In genomic region chr15:102458050-102458736, GRCm38 (mm10) we compare ENCODE assay signal across 8 mouse cellular contexts. TPM values are rescaled to one million over a fixed set of nuclear protein-coding genes. Genes with fewer than 3 reads are reported as not detected.
DNase-seq lines count a peak whose midpoint lies in the region; ATAC-seq and TF ChIP-seq lines count a peak whose summit lies in the region.

No protein-coding gene starts in this region.

- no peak for TF ChIP-seq POLR2A in MEL (IDR thresholded peaks at IDR 0.05; ENCODE audit: control insufficient read depth in 1 of 2, insufficient read depth in 1 of 2, low read depth in 1 of 2, low read length in 2 of 2, poor library complexity in 1 of 2)

- no peak; a peak in 1 of 6 replicates for TF ChIP-seq CTCF in MEL (IDR thresholded peaks at IDR 0.05 in 2 of 3, conservative IDR thresholded peaks at IDR 0.05 in 1 of 3; ENCODE audit: control insufficient read depth in 1 of 3, insufficient read depth in 1 of 3, low read depth in 2 of 3, low read length in 3 of 3, poor library complexity in 1 of 3, severe bottlenecking in 1 of 3)

- 61% methylated on average over 5 of the region's 5 CpGs for WGBS in heart, embryonic 11.5 days (ENCODE audit: insufficient replicate concordance)
- 75% methylated on average over 5 of the region's 5 CpGs for WGBS in stomach, embryonic 14.5 days

- H3K4me1 ChIP-seq in MEL (ENCODE audit: control insufficient read depth in 1 of 2, insufficient read depth in 2 of 2, low read length in 2 of 2): peaks cover 5 to 36% of the 10 kb centered on the region in 2 experiments
- H3K4me1 ChIP-seq in heart, embryonic 11.5 days (ENCODE audit: control insufficient read depth, insufficient read depth, low read length): peaks cover 11% of the 10 kb centered on the region; the same call in 1 of the 2 replicates
- H3K4me1 ChIP-seq in stomach, embryonic 14.5 days (ENCODE audit: control insufficient read depth, insufficient read depth, low read length): 0 out of 2 replicates have a peak, but pooled peaks cover 4% of the 10 kb centered on the region

- H3K4me2 ChIP-seq in heart, embryonic 11.5 days: peak overlapping the region; percentile 75
- peak overlapping the region; percentile 55 for H3K4me2 ChIP-seq in stomach, embryonic 14.5 days (replicated peaks; ENCODE audit: low read depth, low read length)

- TF ChIP-seq RAD21 in MEL (IDR thresholded peaks at IDR 0.05; ENCODE audit: low read depth, low read length): no peak

- TF ChIP-seq EP300 in MEL (IDR thresholded peaks at IDR 0.05; ENCODE audit: low read depth in 1 of 2, low read length in 2 of 2): peak; percentile 84 to 90

- H3K79me2 ChIP-seq in MEL (ENCODE audit: control insufficient read depth, insufficient read depth, low read length, poor library complexity): peaks cover 2% of the 10 kb centered on the region; the same call in 1 of the 2 replicates

- no peak for ATAC-seq in heart, embryonic 11.5 days (replicated peaks; ENCODE audit: insufficient number of reproducible peaks, low FRiP score, low TSS enrichment)
- ATAC-seq in stomach, embryonic 14.5 days (ENCODE audit: insufficient number of reproducible peaks, insufficient read depth, low FRiP score, low read depth): no peak

- H3K27ac ChIP-seq in MEL (ENCODE audit: control insufficient read depth, low read depth, low read length): peak overlapping the region; percentile 96
- peak overlapping the region; percentile 74 for H3K27ac ChIP-seq in heart, embryonic 11.5 days (ENCODE audit: low read depth, low read length)
- H3K27ac ChIP-seq in stomach, embryonic 14.5 days (ENCODE audit: low read length): no peak overlapping the region; the same call in 1 of the 2 replicates

- H3K4me3 ChIP-seq in MEL (ENCODE audit: control insufficient read depth in 1 of 2, insufficient read depth in 1 of 2, low read depth in 2 of 2, low read length in 2 of 2): peak overlapping the region; percentile 78 to 79
- peak overlapping the region; percentile 56 for H3K4me3 ChIP-seq in heart, embryonic 11.5 days (ENCODE audit: low read depth, low read length)
- peak overlapping the region; percentile 37; the same call in 1 of the 2 replicates for H3K4me3 ChIP-seq in stomach, embryonic 14.5 days (ENCODE audit: low read depth, low read length)

- peak; percentile 84 for DNase-seq in CD4-positive helper T cell, adult 2 months (ENCODE audit: low read depth, low spot score)
- DNase-seq in MEL (ENCODE audit: low read depth, low spot score) (peak; percentile 95), liver (peak; percentile 7)
- no peak for DNase-seq in left cerebral cortex, adult 11 months (ENCODE audit: low spot score)
- DNase-seq in layer of hippocampus, adult 11-12 months (ENCODE audit: low spot score): no peak
- no peak for DNase-seq in lung, postnatal 10 days

- peaks cover 0 to 26% of the 10 kb centered on the region in 2 experiments; a peak in 2 of 4 replicates for H3K36me3 ChIP-seq in MEL (ENCODE audit: control insufficient read depth in 1 of 2, insufficient read depth in 2 of 2, low read length in 2 of 2)
- H3K36me3 ChIP-seq in heart, embryonic 11.5 days (ENCODE audit: control insufficient read depth, insufficient read depth, low read length): 0 out of 2 replicates have a peak, but pooled peaks cover 2% of the 10 kb centered on the region
- H3K36me3 ChIP-seq in stomach, embryonic 14.5 days (ENCODE audit: control insufficient read depth, insufficient read depth, low read length): no peaks in the 10 kb centered on the region

- H3K27me3 ChIP-seq in MEL (ENCODE audit: control insufficient read depth in 1 of 2, insufficient read depth in 2 of 2, low read length in 2 of 2): no peaks in the 10 kb centered on the region
- no peaks in the 10 kb centered on the region for H3K27me3 ChIP-seq in heart, embryonic 11.5 days (ENCODE audit: control insufficient read depth, insufficient read depth, low read length)
- no peaks in the 10 kb centered on the region for H3K27me3 ChIP-seq in stomach, embryonic 14.5 days (ENCODE audit: control insufficient read depth, insufficient read depth, low read length)

- peak overlapping the region; percentile 52 for H3K9ac ChIP-seq in MEL (ENCODE audit: control insufficient read depth, low read depth, low read length, poor library complexity, severe bottlenecking)
- no peak overlapping the region for H3K9ac ChIP-seq in heart, embryonic 11.5 days (ENCODE audit: low read depth, low read length)
- no peak overlapping the region for H3K9ac ChIP-seq in stomach, embryonic 14.5 days (replicated peaks; ENCODE audit: low read depth, low read length)

- no peaks in the 10 kb centered on the region for H3K9me3 ChIP-seq in MEL (replicated peaks; ENCODE audit: insufficient read depth, low read length)
- H3K9me3 ChIP-seq in heart, embryonic 11.5 days (replicated peaks; ENCODE audit: control insufficient read depth, low read length): no peaks in the 10 kb centered on the region
- no peaks in the 10 kb centered on the region for H3K9me3 ChIP-seq in stomach, embryonic 14.5 days (ENCODE audit: control insufficient read depth, low read depth, low read length)

TF ChIP-seq in MEL, 35 proteins besides CTCF, POLR2A, EP300 and RAD21 (continues in another document):
- TF ChIP-seq ZNF384 (IDR thresholded peaks at IDR 0.05; ENCODE audit: low read depth, low read length): peak; percentile 88
- TF ChIP-seq MYC (IDR thresholded peaks at IDR 0.05; ENCODE audit: low read depth, low read length): peak; percentile 88
- TF ChIP-seq GABPA (IDR thresholded peaks at IDR 0.05; ENCODE audit: low read depth, low read length): no peak
- no peak; the same call in 1 of the 2 replicates for TF ChIP-seq BHLHE40 (IDR thresholded peaks at IDR 0.05; ENCODE audit: borderline replicate concordance, low read depth, low read length)
- no peak for TF ChIP-seq NRF1 (IDR thresholded peaks at IDR 0.05; ENCODE audit: insufficient read depth, low read depth, low read length, poor library complexity, severe bottlenecking)
- TF ChIP-seq JUND (IDR thresholded peaks at IDR 0.05; ENCODE audit: low read depth, low read length): peak; percentile 88; the same call in 1 of the 2 replicates
- peak; percentile 93 for TF ChIP-seq GATA1 (IDR thresholded peaks at IDR 0.05; ENCODE audit: low read depth, low read length)
- peak; percentile 75; the same call in 1 of the 2 replicates for TF ChIP-seq ZKSCAN1 (IDR thresholded peaks at IDR 0.05; ENCODE audit: low read depth, low read length)
- TF ChIP-seq POLR2AphosphoS2 (IDR thresholded peaks at IDR 0.05; ENCODE audit: low read length): no peak
- no peak for TF ChIP-seq E2F4 (IDR thresholded peaks at IDR 0.05; ENCODE audit: borderline replicate concordance, low read depth, low read length)
- TF ChIP-seq SMC3 (IDR thresholded peaks at IDR 0.05; ENCODE audit: low read depth, low read length): no peak
- TF ChIP-seq CHD1 (IDR thresholded peaks at IDR 0.05; ENCODE audit: low read depth, low read length): no peak
- TF ChIP-seq ZC3H11A (IDR thresholded peaks at IDR 0.05; ENCODE audit: low read depth, low read length): no peak
- no peak for TF ChIP-seq MAFK (IDR thresholded peaks at IDR 0.05; ENCODE audit: borderline replicate concordance, low read depth, low read length)
- no peak for TF ChIP-seq HCFC1 (IDR thresholded peaks at IDR 0.05; ENCODE audit: low read depth, low read length)
- no peak for TF ChIP-seq MAZ (IDR thresholded peaks at IDR 0.05; ENCODE audit: low read depth, low read length)
- TF ChIP-seq ZMIZ1 (IDR thresholded peaks at IDR 0.05; ENCODE audit: low read depth, low read length): no peak
- TF ChIP-seq UBTF (IDR thresholded peaks at IDR 0.05; ENCODE audit: borderline replicate concordance, insufficient read depth, low read depth, low read length): no peak
- TF ChIP-seq USF1 (IDR thresholded peaks at IDR 0.05; ENCODE audit: low read depth, low read length): no peak
- peak; percentile 68 for TF ChIP-seq MAX (IDR thresholded peaks at IDR 0.05; ENCODE audit: low read length)
- peak; percentile 88 for TF ChIP-seq TAL1 (IDR thresholded peaks at IDR 0.05; ENCODE audit: low read length)
- TF ChIP-seq SIN3A (IDR thresholded peaks at IDR 0.05; ENCODE audit: low read length): peak; percentile 89

RNA-seq across cellular contexts. Expression of gene Prr13, which starts 0.6 kb away (rescaled TPM):
- 15.2 and 17.3 TPM in 2 replicates for total RNA-seq in MEL (2012; rRNA removed)
- polyA plus RNA-seq in MEL (2012; ENCODE audit: insufficient read depth in 1 of 2, insufficient read length in 2 of 2, low read depth in 1 of 2, low replicate concordance in 2 of 2, missing spikeins in 1 of 2): 10 to 100 TPM in 1 of 2 experiments, not detected in 1; 73.3 TPM
- 124 and 139 TPM in 2 replicates for polyA plus RNA-seq in heart, embryonic 11.5 days (2014; fragmentation: Nextera tagmentation; extraction: Ambion mirVana)
- 132 and 138 TPM in 2 replicates for polyA plus RNA-seq in stomach, embryonic 14.5 days (2014; fragmentation: Nextera tagmentation; extraction: Ambion mirVana)

RNA-seq across cellular contexts. Expression of gene Pcbp2, which starts 12.1 kb away (rescaled TPM):
- 359 and 427 TPM in 2 replicates for total RNA-seq in MEL (2012; rRNA removed)
- 1,000 to 10,000 TPM in 1 of 2 experiments, 100 to 1,000 TPM in 1; 977 to 2,091 TPM for polyA plus RNA-seq in MEL (2012; ENCODE audit: insufficient read depth in 1 of 2, insufficient read length in 2 of 2, low read depth in 1 of 2, low replicate concordance in 2 of 2, missing spikeins in 1 of 2)
- 187 and 213 TPM in 2 replicates for polyA plus RNA-seq in heart, embryonic 11.5 days (2014; fragmentation: Nextera tagmentation; extraction: Ambion mirVana)
- polyA plus RNA-seq in stomach, embryonic 14.5 days (2014; fragmentation: Nextera tagmentation; extraction: Ambion mirVana): 298 and 302 TPM in 2 replicates

RNA-seq across cellular contexts. Expression of gene Amhr2, which starts 13.0 kb away (rescaled TPM):
- 6.9 and 8.0 TPM in 2 replicates for total RNA-seq in MEL (2012; rRNA removed)
- 10 to 100 TPM in 1 of 2 experiments, not detected in 1; 22.7 TPM for polyA plus RNA-seq in MEL (2012; ENCODE audit: insufficient read depth in 1 of 2, insufficient read length in 2 of 2, low read depth in 1 of 2, low replicate concordance in 2 of 2, missing spikeins in 1 of 2)
- polyA plus RNA-seq in heart, embryonic 11.5 days (2014; fragmentation: Nextera tagmentation; extraction: Ambion mirVana): 0.93 and 1.2 TPM in 2 replicates
- 0.94 and 1.2 TPM in 2 replicates for polyA plus RNA-seq in stomach, embryonic 14.5 days (2014; fragmentation: Nextera tagmentation; extraction: Ambion mirVana)

RNA-seq across cellular contexts. Expression of gene Gm10337, which starts 45.3 kb away (rescaled TPM):
- total RNA-seq in MEL (2012; rRNA removed): not detected in 2 replicates
- polyA plus RNA-seq in MEL (2012; ENCODE audit: insufficient read depth in 1 of 2, insufficient read length in 2 of 2, low read depth in 1 of 2, low replicate concordance in 2 of 2, missing spikeins in 1 of 2): not detected
- 2.7 TPM in 1 of 2 replicates, not detected in the other for polyA plus RNA-seq in heart, embryonic 11.5 days (2014; fragmentation: Nextera tagmentation; extraction: Ambion mirVana)
- 4.5 and 7.0 TPM in 2 replicates for polyA plus RNA-seq in stomach, embryonic 14.5 days (2014; fragmentation: Nextera tagmentation; extraction: Ambion mirVana)

RNA-seq across cellular contexts. Expression of gene Sp1, which starts 52.2 kb away (rescaled TPM):
- 16.3 and 22.0 TPM in 2 replicates for total RNA-seq in MEL (2012; rRNA removed)
- polyA plus RNA-seq in MEL (2012; ENCODE audit: insufficient read depth in 1 of 2, insufficient read length in 2 of 2, low read depth in 1 of 2, low replicate concordance in 2 of 2, missing spikeins in 1 of 2): 10 to 100 TPM; 47.2 to 92.3 TPM
- 7.5 and 8.1 TPM in 2 replicates for polyA plus RNA-seq in heart, embryonic 11.5 days (2014; fragmentation: Nextera tagmentation; extraction: Ambion mirVana)
- polyA plus RNA-seq in stomach, embryonic 14.5 days (2014; fragmentation: Nextera tagmentation; extraction: Ambion mirVana): 16.9 and 18.9 TPM in 2 replicates

Comparison
In these comparisons a context has a peak if more than half of its experiments do, and no peak if none do; other contexts are left out.
1. DNase-seq: peak in CD4-positive helper T cell, adult 2 months (single experiment), MEL (single experiment) and liver (single experiment); none in left cerebral cortex, adult 11 months (single experiment), layer of hippocampus, adult 11-12 months (single experiment) and lung, postnatal 10 days (single experiment).
2. Peak in every context shown above with its lines, with median percentiles within 50 percentile points of each other: H3K4me3 ChIP-seq.